Mouse (Mus musculus): ENCODE results near the gene Kars.

The Kars gene

GRCm38 (mm10) chr8:112010997-112011815, at the start of gene Kars, which contains the start of gene Terf2ip:
Gene Kars, minus strand, starts transcription at chr8:112011323.
Gene Terf2ip, plus strand, starts transcription at chr8:112011398.
- peak; percentile 96 for DNase-seq

- no peak for DNase-seq
These were observed 43.3 kb upstream of the Kars start for GRCm38 (mm10) chr8:112054456-112054855.

- no peak for DNase-seq
These were observed 40.4 kb upstream of the Kars start for GRCm38 (mm10) chr8:112051537-112051936.

- DNase-seq, result no peak
These were observed 38.9 kb upstream of the Kars start for GRCm38 (mm10) chr8:112049984-112050383.

- no peak for DNase-seq
These were observed 37.2 kb upstream of the Kars start for GRCm38 (mm10) chr8:112048293-112048692.

- peak; percentile 61 to 80 for DNase-seq
These were observed 34.8 kb upstream of the Kars start for GRCm38 (mm10) chr8:112045896-112046295.

GRCm38 (mm10) chr8:112045182-112045581, 34.1 kb upstream of the Kars start:
- DNase-seq, result no peak

- DNase-seq, result no peak
These were observed 26.4 kb upstream of the Kars start for GRCm38 (mm10) chr8:112037521-112037920.

- DNase-seq, result peak in 1 of 2 experiments; percentile 49
These were observed 23.5 kb upstream of the Kars start for GRCm38 (mm10) chr8:112034603-112035002.

- no peak for DNase-seq
These were observed 21.9 kb upstream of the Kars start for GRCm38 (mm10) chr8:112033071-112033470.

GRCm38 (mm10) chr8:112030663-112031062, 19.5 kb upstream of the Kars start:
- DNase-seq, result no peak

- no peak for DNase-seq
These were observed 18.3 kb upstream of the Kars start for GRCm38 (mm10) chr8:112029455-112029854.

GRCm38 (mm10) chr8:112014936-112015335, 3.8 kb upstream of the Kars start, which contains the start of gene Gm6793:
Gene Gm6793, minus strand, starts transcription at chr8:112015036.
- DNase-seq, result no peak

- peak; percentile 57 to 74 for DNase-seq
These were observed 706 bp upstream of the Kars start for GRCm38 (mm10) chr8:112011816-112012242.

GRCm38 (mm10) chr8:112009558-112009957, 1.6 kb downstream of the Kars start:
- DNase-seq, result no peak

GRCm38 (mm10) chr8:112007669-112008068, 3.5 kb downstream of the Kars start:
- DNase-seq, result no peak

- no peak for DNase-seq
These were observed 5.5 kb downstream of the Kars start for GRCm38 (mm10) chr8:112005601-112006000.

- DNase-seq, result no peak
These were observed 6.4 kb downstream of the Kars start for GRCm38 (mm10) chr8:112004754-112005153.

GRCm38 (mm10) chr8:111992703-111993039, 18.5 kb downstream of the Kars start:
- no peak for DNase-seq

GRCm38 (mm10) chr8:111992013-111992702, 19.0 kb downstream of the Kars start, which contains the start of gene Adat1:
Gene Adat1, minus strand, starts transcription at chr8:111992302.
- peak; percentile 86 to 89 for DNase-seq

GRCm38 (mm10) chr8:111991278-111991677, 19.8 kb downstream of the Kars start:
- DNase-seq, result no peak

GRCm38 (mm10) chr8:111989911-111990310, 21.2 kb downstream of the Kars start:
- peak; percentile 41 to 84 for DNase-seq

- no peak for DNase-seq
These were observed 26.6 kb downstream of the Kars start for GRCm38 (mm10) chr8:111984511-111984910.

GRCm38 (mm10) chr8:111982116-111982515, 29.0 kb downstream of the Kars start:
- peak; percentile 29 to 32 for DNase-seq

All from lung, postnatal 4 days (tissue).